Comparison of ENCODE assay signal across 21 mouse cellular contexts in the genomic region with DNA sequence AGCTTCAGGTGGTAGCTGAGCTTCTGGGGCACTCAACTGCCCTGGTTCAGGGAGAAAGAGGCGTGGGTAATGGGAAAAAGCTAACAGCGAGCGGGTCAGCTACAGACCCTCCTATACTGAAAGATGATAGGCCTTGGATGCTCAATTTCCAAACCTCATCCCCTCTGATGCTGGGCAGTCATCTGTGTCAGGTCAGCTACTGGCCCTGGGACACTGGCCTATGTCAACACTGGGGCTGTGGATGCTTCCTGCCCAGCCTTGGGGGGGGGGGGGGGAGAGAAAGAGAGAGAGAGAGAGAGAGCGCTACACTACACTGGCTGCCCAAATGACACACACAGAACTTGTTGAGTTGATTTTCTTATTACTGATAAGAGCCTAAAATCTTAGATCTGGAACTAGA. TPM values are rescaled to one million over a fixed set of nuclear protein-coding genes. Genes with fewer than 3 reads are reported as not detected.
A peak's percentile ranks its signal among the peaks of the same experiment; 100 is the strongest.
DNase-seq lines count a peak whose midpoint lies in the region; ATAC-seq and TF ChIP-seq lines count a peak whose summit lies in the region.
"Had no signal": no experiment of that assay in that cellular context is flagged by ENCODE, and none has a peak within 500 bp of the region (broad histone marks: within the 10 kb centered on the region; RNA-seq: fewer than 3 reads in every experiment).

No protein-coding gene starts in this region.

- no peaks in the 10 kb centered on the region for H3K36me3 ChIP-seq in forebrain, embryonic 11.5 days (ENCODE audit: control insufficient read depth, insufficient read depth, low read length)
- 0 out of 2 replicates have a peak, but pooled peaks cover 3% of the 10 kb centered on the region for H3K36me3 ChIP-seq in forebrain, embryonic 10.5 days (replicated peaks)
- H3K36me3 ChIP-seq in neural tube, embryonic 12.5 days: no peaks in the 10 kb centered on the region
- H3K36me3 ChIP-seq in midbrain, embryonic 11.5 days (ENCODE audit: control insufficient read depth, insufficient read depth, low read length): no peaks in the 10 kb centered on the region
- H3K36me3 ChIP-seq in heart, adult 2 months (ENCODE audit: control insufficient read depth, insufficient read depth, low read length): no peaks in the 10 kb centered on the region
- H3K36me3 ChIP-seq: embryonic facial prominence, embryonic 12.5 days; heart, embryonic 10.5 days; intestine, embryonic 15.5 days; limb, embryonic 15.5 days had no signal

- intact Hi-C loops in heart, adult 2 months (cut with DNase I): no loop called here

- H3K4me1 ChIP-seq in forebrain, embryonic 11.5 days (replicated peaks; ENCODE audit: control insufficient read depth, insufficient read depth, low read length): peaks cover 6% of the 10 kb centered on the region; the same call in 1 of the 2 replicates
- peaks cover 19% of the 10 kb centered on the region for H3K4me1 ChIP-seq in forebrain, embryonic 10.5 days
- peaks cover 11% of the 10 kb centered on the region for H3K4me1 ChIP-seq in neural tube, embryonic 12.5 days
- H3K4me1 ChIP-seq in midbrain, embryonic 11.5 days (ENCODE audit: control insufficient read depth, insufficient read depth, low read length): 0 out of 2 replicates have a peak, but pooled peaks cover 3% of the 10 kb centered on the region
- no peaks in the 10 kb centered on the region for H3K4me1 ChIP-seq in heart, adult 2 months (ENCODE audit: control insufficient read depth, insufficient read depth, low read length)
- H3K4me1 ChIP-seq: intestine, embryonic 15.5 days had no signal

- no peak overlapping the region for H3K9ac ChIP-seq in forebrain, embryonic 11.5 days (ENCODE audit: low read length)
- H3K9ac ChIP-seq in neural tube, embryonic 12.5 days: no peak overlapping the region
- no peak overlapping the region for H3K9ac ChIP-seq in midbrain, embryonic 11.5 days (ENCODE audit: low read length)
- no peak overlapping the region for H3K9ac ChIP-seq in heart, adult 2 months (ENCODE audit: low read depth, low read length)
- H3K9ac ChIP-seq: embryonic facial prominence, embryonic 12.5 days; intestine, embryonic 15.5 days; limb, embryonic 15.5 days had no signal

- H3K4me3 ChIP-seq in forebrain, embryonic 11.5 days (ENCODE audit: low read depth, low read length): no peak overlapping the region
- no peak overlapping the region for H3K4me3 ChIP-seq in forebrain, embryonic 10.5 days
- no peak overlapping the region for H3K4me3 ChIP-seq in neural tube, embryonic 12.5 days
- no peak overlapping the region for H3K4me3 ChIP-seq in midbrain, embryonic 11.5 days (ENCODE audit: low read depth, low read length)
- H3K4me3 ChIP-seq in heart, adult 2 months: no peak overlapping the region
- H3K4me3 ChIP-seq: embryonic facial prominence, embryonic 12.5 days; heart, embryonic 10.5 days; intestine, embryonic 15.5 days; left cerebral cortex, adult 2 months; limb, embryonic 15.5 days had no signal

- peak; percentile 71 for ATAC-seq in forebrain, embryonic 11.5 days (replicated peaks; ENCODE audit: low FRiP score)
- ATAC-seq in neural tube, embryonic 12.5 days (ENCODE audit: low FRiP score, low read depth): no peak
- ATAC-seq in midbrain, embryonic 11.5 days (ENCODE audit: low FRiP score): peak; percentile 41
- ATAC-seq: activated CD4-positive, CD25-positive, alpha-beta regulatory T cell, adult 4 months; intestine, embryonic 15.5 days had no signal

- H3K27ac ChIP-seq in forebrain, embryonic 11.5 days (ENCODE audit: low read depth, low read length): 0 out of 2 replicates have a peak overlapping the region, but pooled peaks have one; percentile 12
- H3K27ac ChIP-seq in forebrain, embryonic 10.5 days: no peak overlapping the region
- H3K27ac ChIP-seq in neural tube, embryonic 12.5 days: 0 out of 2 replicates have a peak overlapping the region, but pooled peaks have one; percentile 20
- H3K27ac ChIP-seq in midbrain, embryonic 11.5 days (ENCODE audit: low read depth, low read length): no peak overlapping the region
- no peak overlapping the region for H3K27ac ChIP-seq in heart, adult 2 months
- H3K27ac ChIP-seq: embryonic facial prominence, embryonic 12.5 days; heart, embryonic 10.5 days; intestine, embryonic 15.5 days; left cerebral cortex, adult 2 months; limb, embryonic 15.5 days had no signal

- no peaks in the 10 kb centered on the region for H3K79me2 ChIP-seq in heart, adult 2 months (replicated peaks; ENCODE audit: control insufficient read depth, insufficient read depth, low read length)

- TF ChIP-seq POLR2A in heart, adult 2 months (IDR thresholded peaks at IDR 0.05; ENCODE audit: insufficient read depth, low read depth, low read length): no peak

- TF ChIP-seq EP300 in heart, adult 2 months (IDR thresholded peaks at IDR 0.05; ENCODE audit: insufficient read depth, low read depth, low read length): no peak

- no peak overlapping the region for H3K4me2 ChIP-seq in forebrain, embryonic 11.5 days (ENCODE audit: low read depth, low read length, severe bottlenecking)
- no peak overlapping the region for H3K4me2 ChIP-seq in neural tube, embryonic 12.5 days (replicated peaks)
- no peak overlapping the region for H3K4me2 ChIP-seq in midbrain, embryonic 11.5 days
- H3K4me2 ChIP-seq: embryonic facial prominence, embryonic 12.5 days; intestine, embryonic 15.5 days; limb, embryonic 15.5 days had no signal

- 25% methylated on average over 4 of the region's 4 CpGs for WGBS in forebrain, embryonic 11.5 days
- 16% methylated on average over 4 of the region's 4 CpGs for WGBS in forebrain, embryonic 10.5 days
- WGBS in neural tube, embryonic 12.5 days: 41% methylated on average over 4 of the region's 4 CpGs
- 32% methylated on average over 4 of the region's 4 CpGs for WGBS in midbrain, embryonic 11.5 days
- WGBS in heart, adult 2 months: 59% methylated on average over 4 of the region's 4 CpGs

- no peak for TF ChIP-seq CTCF in heart, adult 2 months (IDR thresholded peaks at IDR 0.05)

- no peaks in the 10 kb centered on the region for H3K27me3 ChIP-seq in forebrain, embryonic 11.5 days (ENCODE audit: control insufficient read depth, insufficient read depth, low read length)
- peaks cover 23% of the 10 kb centered on the region for H3K27me3 ChIP-seq in forebrain, embryonic 10.5 days (ENCODE audit: poor library complexity, severe bottlenecking)
- H3K27me3 ChIP-seq in neural tube, embryonic 12.5 days (replicated peaks): no peaks in the 10 kb centered on the region
- no peaks in the 10 kb centered on the region for H3K27me3 ChIP-seq in midbrain, embryonic 11.5 days (ENCODE audit: control insufficient read depth, insufficient read depth, low read length)
- no peaks in the 10 kb centered on the region for H3K27me3 ChIP-seq in heart, adult 2 months (ENCODE audit: control insufficient read depth, insufficient read depth, low read length)
- H3K27me3 ChIP-seq: embryonic facial prominence, embryonic 12.5 days; intestine, embryonic 15.5 days; limb, embryonic 15.5 days had no signal

- peaks cover 4% of the 10 kb centered on the region; the same call in 1 of the 2 replicates for H3K9me3 ChIP-seq in forebrain, embryonic 11.5 days (ENCODE audit: control insufficient read depth, low read length)
- H3K9me3 ChIP-seq in forebrain, embryonic 10.5 days: peaks cover 10% of the 10 kb centered on the region
- no peaks in the 10 kb centered on the region for H3K9me3 ChIP-seq in neural tube, embryonic 12.5 days
- peaks cover 2% of the 10 kb centered on the region; the same call in 1 of the 2 replicates for H3K9me3 ChIP-seq in midbrain, embryonic 11.5 days (ENCODE audit: control insufficient read depth, low read length)
- H3K9me3 ChIP-seq: intestine, embryonic 15.5 days; limb, embryonic 15.5 days had no signal

- DNase-seq in forebrain, embryonic 11.5 days (ENCODE audit: low spot score): no peak
- DNase-seq in forebrain, embryonic 10.5 days (ENCODE audit: extremely low spot score, low spot score): no peak
- no peak for DNase-seq in neural tube, embryonic 10.5 days (ENCODE audit: extremely low spot score, low spot score)
- no peak for DNase-seq in midbrain, embryonic 11.5 days (ENCODE audit: low spot score, missing footprints)
- no peak for DNase-seq in urinary bladder, postnatal 36 days (ENCODE audit: low spot score in 2 of 2)
- no peak for DNase-seq in heart, adult 2 months
- no peak for DNase-seq in frontal cortex, postnatal 36 days (ENCODE audit: low spot score in 2 of 2)
- DNase-seq: adrenal gland, postnatal 36 days; gastrocnemius, postnatal 14 days; heart, postnatal 14 days; lung, adult 18-20 months; lung, postnatal 4 days; thymus, postnatal 25 days had no signal

RNA-seq across cellular contexts. Expression of gene Kazn, which starts 28.6 kb away (rescaled TPM):
- polyA plus RNA-seq in forebrain, embryonic 11.5 days (2014; fragmentation: Nextera tagmentation; extraction: Ambion mirVana): 17.3 and 18.1 TPM in 2 replicates
- polyA plus RNA-seq in forebrain, embryonic 10.5 days (2016; fragmentation: Nextera tagmentation; extraction: Ambion mirVana): 11.4 and 11.8 TPM in 2 replicates
- polyA plus RNA-seq in neural tube, embryonic 12.5 days (2016; fragmentation: Nextera tagmentation; extraction: Ambion mirVana): 18.9 and 21.4 TPM in 2 replicates
- polyA plus RNA-seq in midbrain, embryonic 11.5 days (2014; fragmentation: Nextera tagmentation; extraction: Ambion mirVana): 9.2 and 12.1 TPM in 2 replicates
- 1 to 10 TPM; 2.4 to 3.4 TPM for total RNA-seq in heart, adult 2 months (2021)
- polyA plus RNA-seq in heart, adult 2 months (2012; rRNA removed): 3.8 and 5.7 TPM in 2 replicates
- total RNA-seq: monocyte, adult 5-6 weeks had no signal
- polyA plus RNA-seq: activated CD4-positive, CD25-positive, alpha-beta regulatory T cell, adult 4 months had no signal

Comparison
In these comparisons a context has a peak if more than half of its experiments do, and no peak if none do; other contexts are left out.
1. H3K27ac ChIP-seq: peak in forebrain, embryonic 11.5 days (single experiment) and neural tube, embryonic 12.5 days (single experiment); none in forebrain, embryonic 10.5 days (single experiment), midbrain, embryonic 11.5 days (single experiment) and heart, adult 2 months (single experiment).